Mouse (Mus musculus) embryonic facial prominence, embryonic 13.5 days (tissue): ENCODE results near the gene Kxd1. TPM values are rescaled to one million over a fixed set of nuclear protein-coding genes. Genes with fewer than 3 reads are reported as not detected.
"Not testable (repeated sequence)": the region's sequence is repeated elsewhere in the genome, so short reads cannot be mapped to it uniquely, and the experiment has no call there.

ENCODE experiments used
- ATAC-seq: fragments of 200-750 bp; cut with Nextera tagmentation; 2 replicates; pipeline ENCODE4 v1.8.0; 2017; ENCODE audit warnings: low read depth; ENCODE audit not compliant: insufficient number of reproducible peaks, insufficient read depth, low FRiP score, low TSS enrichment
- H3K27ac ChIP-seq: fragments of 300-500 bp; sonication (generic); 2 replicates; pipeline ENCODE4 v1.5.1; 2015; ENCODE audit warnings: moderate library complexity, mild to moderate bottlenecking, inconsistent platforms
- H3K27me3 ChIP-seq: fragments of 300-500 bp; sonication (generic); 2 replicates; pipeline ENCODE4 v1.6.1; 2015; ENCODE audit warnings: mild to moderate bottlenecking, inconsistent platforms
- H3K36me3 ChIP-seq: fragments of 300-500 bp; sonication (generic); 2 replicates; pipeline ENCODE4 v1.6.1; 2015; ENCODE audit warnings: mild to moderate bottlenecking, inconsistent platforms
- H3K4me1 ChIP-seq: fragments of 300-500 bp; sonication (generic); 2 replicates; pipeline ENCODE4 v1.6.1; 2015; ENCODE audit warnings: inconsistent platforms
- H3K4me2 ChIP-seq: fragments of 300-500 bp; sonication (generic); 2 replicates; pipeline ENCODE4 v1.6.1; 2015; ENCODE audit warnings: moderate library complexity, mild to moderate bottlenecking, inconsistent platforms
- H3K4me3 ChIP-seq: fragments of 300-500 bp; sonication (generic); 2 replicates; pipeline ENCODE4 v1.5.1; 2015; ENCODE audit warnings: mild to moderate bottlenecking, inconsistent platforms
- H3K9ac ChIP-seq: fragments of 300-500 bp; sonication (generic); 2 replicates; pipeline ENCODE4 v1.6.1; 2015; ENCODE audit warnings: mild to moderate bottlenecking, inconsistent platforms
- H3K9me3 ChIP-seq: fragments of 300-500 bp; sonication (generic); 2 replicates; pipeline ENCODE4 v1.6.1; 2016; ENCODE audit warnings: inconsistent platforms
- WGBS: fragments of 180-500 bp; shearing (Covaris S2); methylation state at CpG from one replicate; pipeline ENCODE4 v1.1.7; 2015; ENCODE audit warnings: mixed read lengths; 5-methylcytosine and 5-hydroxymethylcytosine counted together
- polyA plus RNA-seq: library from polyadenylated mRNA; unstranded; fragments of >200 nt; fragmentation: Nextera tagmentation; extraction: Ambion mirVana; gene quantifications from 2 replicates; pipeline ENCODE4 v1.2.1, GENCODE M21; 2015

The Kxd1 gene
- polyA plus RNA-seq, 1 experiment from 2014 or later: 59.9 TPM

- Histone ChIP-seq H3K27me3 (no peaks in the 10 kb centered on the region), H3K9me3 (no peaks in the 10 kb centered on the region), H3K36me3 (peaks cover 59% of the 10 kb centered on the region), H3K4me3 (no peak overlapping the region; the same call in 1 of the 2 replicates), H3K9ac (no peak overlapping the region), H3K4me2 (0 out of 2 replicates have a peak overlapping the region, but pooled peaks have one; percentile 97), H3K4me1 (peaks cover 24% of the 10 kb centered on the region), H3K27ac (no peak overlapping the region)
- 93% methylated on average over 2 of the region's 2 CpGs for WGBS
- no peak for ATAC-seq
Observed at GRCm38 (mm10) chr8:70511770-70512169, 16.0 kb downstream of the Kxd1 start.

DNA sequence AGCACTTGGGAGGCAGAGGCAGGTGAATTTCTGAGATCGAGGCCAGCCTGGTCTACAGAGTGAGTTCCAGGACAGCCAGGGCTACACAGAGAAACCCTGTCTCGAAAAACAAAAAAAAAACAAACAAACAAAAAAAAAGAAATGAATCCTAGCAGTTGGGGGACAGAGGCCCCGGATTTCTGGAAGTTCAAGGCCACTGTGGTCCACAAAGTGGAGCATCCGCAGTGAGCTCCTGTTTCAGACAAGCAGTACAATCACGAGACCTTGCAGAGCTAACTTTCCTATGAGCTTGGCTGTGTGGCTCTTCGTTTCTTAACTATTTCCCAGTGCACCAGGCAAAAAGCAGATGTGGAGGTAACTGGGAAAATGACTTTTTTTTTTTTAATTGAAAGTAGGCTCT lies 16.6 kb downstream of the Kxd1 start:
- H3K27me3 ChIP-seq, H3K27ac ChIP-seq, ATAC-seq, H3K9me3 ChIP-seq: not testable (repeated sequence)
- peak overlapping the region; percentile 97 for H3K4me2 ChIP-seq
- peaks cover 24% of the 10 kb centered on the region for H3K4me1 ChIP-seq
- H3K9ac ChIP-seq: peak overlapping the region; percentile 100; the same call in 1 of the 2 replicates
- H3K4me3 ChIP-seq: peak overlapping the region; percentile 98
- peaks cover 53% of the 10 kb centered on the region for H3K36me3 ChIP-seq
- 87% methylated on average over 6 of the region's 6 CpGs for WGBS

GRCm38 (mm10) chr8:70510228-70510915 lies 17.4 kb downstream of the Kxd1 start, which contains the start of gene Uba52:
TSS of gene Uba52 (minus strand) at chr8:70510801.
- under 1% methylated on average over 74 of the region's 74 CpGs for WGBS
- ATAC-seq: peak; percentile 75
- Histone ChIP-seq H3K4me3 (peak within 1 kb of the TSS; percentile 98), H3K4me2 (peak within 1 kb of the TSS; percentile 97), H3K27me3 (no peaks in the 10 kb centered on the region), H3K4me1 (peaks cover 31% of the 10 kb centered on the region), H3K9ac (peak within 1 kb of the TSS; percentile 100), H3K9me3 (no peaks in the 10 kb centered on the region), H3K27ac (peak within 1 kb of the TSS; percentile 96), H3K36me3 (peaks cover 50% of the 10 kb centered on the region)

- Histone ChIP-seq H3K9me3 (no peaks in the 10 kb centered on the region), H3K4me2 (peak overlapping the region; percentile 97), H3K9ac (peak overlapping the region; percentile 100), H3K27me3 (no peaks in the 10 kb centered on the region), H3K4me1 (peaks cover 40% of the 10 kb centered on the region), H3K36me3 (peaks cover 46% of the 10 kb centered on the region), H3K4me3 (peak overlapping the region; percentile 98), H3K27ac (peak overlapping the region; percentile 96)
- WGBS: 12% methylated on average over 25 of the region's 25 CpGs
- no peak for ATAC-seq
Observed at GRCm38 (mm10) chr8:70509281-70509952, 18.3 kb downstream of the Kxd1 start.

DNA sequence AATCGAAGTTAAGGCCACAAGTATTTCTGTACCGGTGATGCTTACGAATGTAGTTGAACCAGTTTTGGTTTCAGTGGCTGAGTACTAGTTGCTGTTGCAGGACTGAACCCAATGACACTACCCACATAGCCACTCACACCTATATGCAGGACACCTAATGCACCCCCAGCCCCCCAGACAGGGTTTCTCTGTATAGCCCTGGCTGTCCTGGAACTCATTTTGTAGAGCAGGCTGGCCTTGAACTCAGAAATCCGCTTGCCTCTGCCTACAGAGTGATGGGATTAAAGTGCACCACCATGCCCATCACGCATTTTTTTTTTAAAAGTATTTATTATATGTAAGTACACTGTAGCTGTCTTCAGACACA lies 20.7 kb downstream of the Kxd1 start:
- Histone ChIP-seq H3K4me3 (peak overlapping the region; percentile 68), H3K4me2 (peak overlapping the region; percentile 73), H3K4me1 (peaks cover 64% of the 10 kb centered on the region), H3K36me3 (peaks cover 30% of the 10 kb centered on the region), H3K27ac (peak overlapping the region; percentile 53), H3K9ac (no peak overlapping the region), H3K9me3 (no peaks in the 10 kb centered on the region), H3K27me3 (peaks cover 7% of the 10 kb centered on the region)
- no peak for ATAC-seq
- 51% methylated on average over 5 of the region's 5 CpGs for WGBS

GRCm38 (mm10) chr8:70506328-70507026 lies 21.3 kb downstream of the Kxd1 start, which contains the start of gene Rex1bd:
TSS of gene Rex1bd (minus strand) at chr8:70506752.
- Histone ChIP-seq H3K4me1 (peaks cover 67% of the 10 kb centered on the region), H3K36me3 (peaks cover 27% of the 10 kb centered on the region), H3K4me3 (peak within 1 kb of the TSS; percentile 68), H3K9ac (peak within 1 kb of the TSS; percentile 89), H3K9me3 (no peaks in the 10 kb centered on the region), H3K27me3 (peaks cover 12% of the 10 kb centered on the region), H3K27ac (peak within 1 kb of the TSS; percentile 94), H3K4me2 (peak within 1 kb of the TSS; percentile 73)
- ATAC-seq: peak; percentile 81
- 2% methylated on average over 40 of the region's 40 CpGs for WGBS

DNA sequence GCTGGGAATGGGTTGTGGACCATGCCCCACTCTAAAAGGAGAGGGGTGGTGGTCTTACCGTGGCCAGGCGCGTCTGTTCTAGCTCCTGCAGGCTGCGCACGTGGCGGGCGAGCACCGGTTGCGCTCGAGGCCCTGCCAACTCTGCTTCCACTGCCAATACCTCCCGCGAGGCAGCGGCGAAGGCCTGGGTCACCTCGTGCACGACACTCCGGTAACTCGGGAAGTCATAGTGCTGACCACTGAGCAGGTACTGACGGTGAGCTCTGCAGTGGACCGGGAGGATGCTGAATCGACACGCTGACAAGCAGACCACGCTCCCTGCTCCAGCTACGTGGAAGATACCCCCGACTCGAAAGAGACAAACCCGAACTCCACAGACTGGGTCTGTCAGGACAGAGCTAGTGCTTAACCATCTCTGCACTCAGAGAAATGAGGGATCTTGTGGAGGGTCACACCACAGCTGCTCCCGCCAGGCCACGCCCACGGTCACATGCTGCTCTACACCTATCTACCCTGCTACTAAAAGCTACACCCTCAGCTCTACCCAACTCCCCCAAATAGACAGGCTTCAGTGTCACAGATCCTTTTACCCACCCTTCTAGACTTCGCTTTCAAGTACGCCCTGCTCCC lies 21.9 kb downstream of the Kxd1 start:
- H3K27ac ChIP-seq: peak overlapping the region; percentile 94
- WGBS: 31% methylated on average over 32 of the region's 32 CpGs
- H3K4me3 ChIP-seq: peak overlapping the region; percentile 68
- H3K9ac ChIP-seq: peak overlapping the region; percentile 89
- peak overlapping the region; percentile 73 for H3K4me2 ChIP-seq
- no peaks in the 10 kb centered on the region for H3K9me3 ChIP-seq
- peaks cover 19% of the 10 kb centered on the region for H3K27me3 ChIP-seq
- peaks cover 68% of the 10 kb centered on the region for H3K4me1 ChIP-seq
- no peak for ATAC-seq
- peaks cover 30% of the 10 kb centered on the region for H3K36me3 ChIP-seq

- Histone ChIP-seq H3K9ac (no peak overlapping the region), H3K9me3 (no peaks in the 10 kb centered on the region), H3K4me1 (peaks cover 77% of the 10 kb centered on the region), H3K27me3 (peaks cover 26% of the 10 kb centered on the region), H3K4me3 (peak overlapping the region; percentile 68), H3K27ac (peak overlapping the region; percentile 94), H3K4me2 (peak overlapping the region; percentile 73), H3K36me3 (peaks cover 37% of the 10 kb centered on the region)
- no peak for ATAC-seq
- WGBS: 41% methylated on average over 3 of the region's 3 CpGs
Observed at GRCm38 (mm10) chr8:70504851-70505250, 22.9 kb downstream of the Kxd1 start.

- Histone ChIP-seq H3K27me3 (peaks cover 26% of the 10 kb centered on the region), H3K9ac (0 out of 2 replicates have a peak overlapping the region, but pooled peaks have one; percentile 27), H3K9me3 (no peaks in the 10 kb centered on the region), H3K4me3 (peak overlapping the region; percentile 68), H3K4me2 (peak overlapping the region; percentile 73), H3K27ac (peak overlapping the region; percentile 94), H3K4me1 (peaks cover 80% of the 10 kb centered on the region), H3K36me3 (peaks cover 37% of the 10 kb centered on the region)
- WGBS: 25% methylated on average over 16 of the region's 16 CpGs
- peak; percentile 41 for ATAC-seq
Observed at GRCm38 (mm10) chr8:70504291-70504716, 23.5 kb downstream of the Kxd1 start.

GRCm38 (mm10) chr8:70503062-70503750 lies 24.6 kb downstream of the Kxd1 start:
- peaks cover 32% of the 10 kb centered on the region for H3K27me3 ChIP-seq
- 11% methylated on average over 46 of the region's 46 CpGs for WGBS
- H3K4me3 ChIP-seq: peak overlapping the region; percentile 19
- peaks cover 31% of the 10 kb centered on the region for H3K36me3 ChIP-seq
- no peaks in the 10 kb centered on the region for H3K9me3 ChIP-seq
- peaks cover 78% of the 10 kb centered on the region for H3K4me1 ChIP-seq
- peak overlapping the region; percentile 73 for H3K4me2 ChIP-seq
- ATAC-seq: no peak
- peak overlapping the region; percentile 94 for H3K27ac ChIP-seq
- H3K9ac ChIP-seq: peak overlapping the region; percentile 49
